Mouse (Mus musculus) heart, postnatal 14 days (tissue): Measurements from ENCODE around the gene Serinc2. TPM values are rescaled to one million over a fixed set of nuclear protein-coding genes. Genes with fewer than 3 reads are reported as not detected.

Experiments
- DNase-seq, 2 experiments: peaks; one replicate each; pipeline ENCODE4 v3.0.0; 2021 to 2022
- intact Hi-C: fragments of 180-260 bp; cut with DNase I; formaldehyde crosslinking; loops from one replicate; pipeline ENCODE4 v1.15.1; 2025
- total RNA-seq, 2 experiments: library from RNA; stranded (reverse); gene quantifications; 2 replicates each; pipeline ENCODE4 v1.2.3; 2021

Gene Serinc2
- total RNA-seq, 2 experiments from 2014 or later, result 3.1 to 3.3 TPM

GRCm38 (mm10) chr4:130212421-130212820 lies 66.6 kb downstream of the Serinc2 start:
- intact Hi-C loops, result no loop called here
- DNase-seq, result no peak

DNA sequence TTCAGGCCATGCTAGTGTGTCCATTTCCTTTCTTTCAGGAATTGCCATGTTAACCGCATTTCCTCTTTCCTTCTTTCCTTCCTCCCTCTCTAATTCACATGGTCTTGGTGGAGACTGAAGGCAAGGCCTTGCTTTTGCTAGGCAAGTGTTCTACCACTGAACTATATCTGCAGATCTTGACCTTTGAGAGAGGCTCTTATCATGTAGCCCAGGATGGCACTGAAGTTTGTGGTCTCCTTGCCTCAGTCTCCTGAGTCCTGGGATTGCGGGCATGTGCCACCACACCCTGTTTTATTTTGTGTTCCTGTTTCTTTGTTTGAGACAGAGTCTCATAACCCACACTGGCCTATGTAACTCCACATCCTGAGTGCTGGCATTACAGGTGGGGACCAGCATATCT lies 67.1 kb downstream of the Serinc2 start:
- no peak for DNase-seq
- intact Hi-C loops, result no loop called here

Other genes starting within 250 kb of the Serinc2 start
- 10 to 100 TPM; 13.9 to 19.7 TPM for gene Col16a1, start 231.4 kb downstream of the Serinc2 start, total RNA-seq
- 10 to 100 TPM; 37.6 to 39.1 TPM for gene Pef1, start 176.6 kb downstream of the Serinc2 start, total RNA-seq
- under 1 TPM in 1 of 2 experiments, not detected in 1; 0.12 TPM for gene Hcrtr1, start 139.8 kb downstream of the Serinc2 start, total RNA-seq
- gene Tinagl1, start 104.1 kb downstream of the Serinc2 start, total RNA-seq, result 10 to 100 TPM; 67.5 to 74.6 TPM
- gene Gm853, start 56.8 kb downstream of the Serinc2 start, total RNA-seq, result not detected
- gene Fabp3, start 29.4 kb upstream of the Serinc2 start, total RNA-seq, result 1,000 to 10,000 TPM; 5,520 to 6,453 TPM
- gene Gm10570, start 29.5 kb upstream of the Serinc2 start, total RNA-seq, result 1 to 10 TPM in 1 of 2 experiments, not detected in 1; 1.0 TPM
- gene Zcchc17, start 80.7 kb upstream of the Serinc2 start, total RNA-seq, result 10 to 100 TPM; 21.4 to 24.9 TPM
- gene Snrnp40, start 80.9 kb upstream of the Serinc2 start, total RNA-seq, result 10 to 100 TPM; 18.5 to 19.6 TPM